Mouse (Mus musculus): ENCODE results near the gene Tns3. TPM values are rescaled to one million over a fixed set of nuclear protein-coding genes. Genes with fewer than 3 reads are reported as not detected.

Tns3 gene
- total and polyA plus RNA-seq, 3 experiments: not detected

GRCm38 (mm10) chr11:8700641-8701221 lies 36.4 kb upstream of the Tns3 start:
- H3K9ac ChIP-seq (ENCODE audit: control insufficient read depth, low read depth, low read length, poor library complexity, severe bottlenecking): no peak overlapping the region
- H3K27ac ChIP-seq (ENCODE audit: control insufficient read depth, low read depth, low read length): no peak overlapping the region
- no peaks in the 10 kb centered on the region for H3K36me3 ChIP-seq (ENCODE audit: control insufficient read depth in 1 of 2, insufficient read depth in 2 of 2, low read length in 2 of 2)
- H3K79me2 ChIP-seq (ENCODE audit: control insufficient read depth, insufficient read depth, low read length, poor library complexity): no peaks in the 10 kb centered on the region
- H3K27me3 ChIP-seq (ENCODE audit: control insufficient read depth in 1 of 2, insufficient read depth in 2 of 2, low read length in 2 of 2): no peaks in the 10 kb centered on the region
- no peak for TF ChIP-seq MYC (IDR thresholded peaks at IDR 0.05; ENCODE audit: low read depth, low read length)
- no peak for TF ChIP-seq GABPA (IDR thresholded peaks at IDR 0.05; ENCODE audit: low read depth, low read length)
- no peak for TF ChIP-seq USF1 (IDR thresholded peaks at IDR 0.05; ENCODE audit: low read depth, low read length)
- TF ChIP-seq ETS1 (IDR thresholded peaks at IDR 0.05; ENCODE audit: low read depth, low read length): no peak
- TF ChIP-seq MYB (IDR thresholded peaks at IDR 0.05; ENCODE audit: low read depth, low read length): no peak
- no peak for TF ChIP-seq CHD1 (IDR thresholded peaks at IDR 0.05; ENCODE audit: low read depth, low read length)
- TF ChIP-seq ZMIZ1 (IDR thresholded peaks at IDR 0.05; ENCODE audit: low read depth, low read length): no peak
- no peak for TF ChIP-seq EP300 (IDR thresholded peaks at IDR 0.05; ENCODE audit: low read depth in 1 of 2, low read length in 2 of 2)
- no peak for TF ChIP-seq TAL1 (IDR thresholded peaks at IDR 0.05; ENCODE audit: low read length)
- no peak for TF ChIP-seq MEF2A (IDR thresholded peaks at IDR 0.05; ENCODE audit: extremely low read depth, insufficient replicate concordance, low read depth, low read length, poor library complexity, severe bottlenecking)
- no peak for TF ChIP-seq ELF1 (IDR thresholded peaks at IDR 0.05; ENCODE audit: low read depth, low read length)
- TF ChIP-seq E2F4 (IDR thresholded peaks at IDR 0.05; ENCODE audit: borderline replicate concordance, low read depth, low read length): no peak
- no peak for TF ChIP-seq KAT2A (conservative IDR thresholded peaks at IDR 0.05; ENCODE audit: low read depth, low read length)
- no peak for TF ChIP-seq ZKSCAN1 (IDR thresholded peaks at IDR 0.05; ENCODE audit: low read depth, low read length)
- no peak for TF ChIP-seq MAX (IDR thresholded peaks at IDR 0.05; ENCODE audit: low read length)
- TF ChIP-seq UBTF (IDR thresholded peaks at IDR 0.05; ENCODE audit: borderline replicate concordance, insufficient read depth, low read depth, low read length): no peak
- no peak for TF ChIP-seq SMC3 (IDR thresholded peaks at IDR 0.05; ENCODE audit: low read depth, low read length)
- no peak for TF ChIP-seq NELFE (IDR thresholded peaks at IDR 0.05; ENCODE audit: low read depth, low read length)
- TF ChIP-seq JUND (IDR thresholded peaks at IDR 0.05; ENCODE audit: low read depth, low read length): no peak
- no peak for DNase-seq (ENCODE audit: low read depth, low spot score)
- no peak overlapping the region for H3K4me3 ChIP-seq (ENCODE audit: control insufficient read depth in 1 of 2, insufficient read depth in 1 of 2, low read depth in 2 of 2, low read length in 2 of 2)
- no peaks in the 10 kb centered on the region for H3K9me3 ChIP-seq (replicated peaks; ENCODE audit: insufficient read depth, low read length)
- H3K4me1 ChIP-seq (ENCODE audit: control insufficient read depth in 1 of 2, insufficient read depth in 2 of 2, low read length in 2 of 2): no peaks in the 10 kb centered on the region

GRCm38 (mm10) chr11:8699777-8700176 lies 35.4 kb upstream of the Tns3 start:
- no peaks in the 10 kb centered on the region for H3K27me3 ChIP-seq (ENCODE audit: control insufficient read depth in 1 of 2, insufficient read depth in 2 of 2, low read length in 2 of 2)
- no peak overlapping the region for H3K27ac ChIP-seq (ENCODE audit: control insufficient read depth, low read depth, low read length)
- no peaks in the 10 kb centered on the region for H3K9me3 ChIP-seq (replicated peaks; ENCODE audit: insufficient read depth, low read length)
- no peaks in the 10 kb centered on the region for H3K36me3 ChIP-seq (ENCODE audit: control insufficient read depth in 1 of 2, insufficient read depth in 2 of 2, low read length in 2 of 2)
- no peaks in the 10 kb centered on the region for H3K79me2 ChIP-seq (ENCODE audit: control insufficient read depth, insufficient read depth, low read length, poor library complexity)
- DNase-seq (ENCODE audit: low read depth, low spot score): no peak
- no peak overlapping the region for H3K4me3 ChIP-seq (ENCODE audit: control insufficient read depth in 1 of 2, insufficient read depth in 1 of 2, low read depth in 2 of 2, low read length in 2 of 2)
- no peak for TF ChIP-seq RCOR1 (IDR thresholded peaks at IDR 0.05; ENCODE audit: low read depth, low read length)
- TF ChIP-seq GATA1 (IDR thresholded peaks at IDR 0.05; ENCODE audit: low read depth, low read length): no peak
- no peaks in the 10 kb centered on the region for H3K4me1 ChIP-seq (ENCODE audit: control insufficient read depth in 1 of 2, insufficient read depth in 2 of 2, low read length in 2 of 2)
- no peak overlapping the region for H3K9ac ChIP-seq (ENCODE audit: control insufficient read depth, low read depth, low read length, poor library complexity, severe bottlenecking)

Data from MEL (cell line).